Mouse (Mus musculus): Measurements from ENCODE around the gene Sort1.

DNA sequence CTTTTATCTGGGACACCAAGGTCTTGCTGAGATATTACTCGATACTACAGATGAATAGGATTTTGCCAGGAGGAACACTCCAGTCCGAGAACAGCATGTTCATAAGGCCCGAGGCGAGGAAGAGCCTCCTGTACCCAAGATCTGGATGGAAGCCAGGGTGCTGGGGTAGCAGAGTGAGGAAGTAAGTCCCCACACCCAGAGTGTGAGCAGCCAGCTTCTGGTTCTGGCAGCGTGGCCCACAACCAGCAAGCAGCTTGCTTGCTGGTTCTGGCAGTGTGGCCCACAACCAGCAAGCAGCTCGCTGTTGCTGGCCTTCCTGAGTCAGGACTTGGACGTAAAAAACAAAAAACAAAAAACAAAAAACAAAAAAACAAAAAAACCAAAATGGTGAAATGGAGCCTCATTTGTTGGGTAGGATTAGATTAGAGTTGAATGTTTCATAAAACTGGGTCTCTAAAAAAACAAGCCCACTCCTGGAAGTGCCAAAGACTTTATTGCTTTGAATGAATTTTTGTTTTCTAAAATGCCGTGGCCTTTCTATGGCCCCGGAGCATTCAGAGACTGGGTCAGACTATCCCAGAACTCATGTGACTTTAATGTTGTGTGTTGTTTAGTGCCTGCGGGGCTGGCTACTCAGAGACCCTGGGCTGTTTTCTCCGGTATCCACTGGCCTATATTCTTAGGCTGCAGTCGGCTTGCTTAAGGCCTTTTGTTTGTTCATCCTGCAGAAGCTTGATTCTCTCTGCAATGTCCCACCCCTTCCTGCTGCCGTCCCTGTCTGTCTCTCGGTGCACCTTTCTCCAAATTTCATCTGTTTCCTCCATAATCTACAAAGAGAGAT, 11.7 kb downstream of the Sort1 start:
- TF ChIP-seq CTCF (IDR thresholded peaks at IDR 0.05; ENCODE audit: low read depth, low read length) (no peak), POLR2A (IDR thresholded peaks at IDR 0.05; ENCODE audit: insufficient read depth, low read length) (no peak)
